Mouse (Mus musculus) telencephalon, adult 2 months (tissue): ENCODE measurements at regions not wholly inside any gene's neighbourhood (a gene's known extent, or its start where the extent isn't known, plus 50 kb on each side); places are given as distances from the start of the nearest gene placed in this dataset.
A peak's percentile ranks its signal among the peaks of the same experiment; 100 is the strongest.

Experiments used
- DNase-seq: peaks from one replicate; pipeline ENCODE4 v3.0.0-alpha.2; 2011; ENCODE audit warnings: low read depth, low spot score

- DNase-seq = no peak
These were observed 53.2 kb downstream of the Gas1 start for GRCm38 (mm10) chr13:60123964-60124363.

GRCm38 (mm10) chr13:60123174-60123587 lies 54.0 kb downstream of the Gas1 start:
- DNase-seq = no peak

- no peak for DNase-seq
These were observed 54.6 kb downstream of the Gas1 start for GRCm38 (mm10) chr13:60122341-60123173.

- no peak for DNase-seq
These were observed 65.7 kb downstream of the Gas1 start for GRCm38 (mm10) chr13:60111465-60111864.

GRCm38 (mm10) chr13:60110079-60110846 lies 66.9 kb downstream of the Gas1 start:
- no peak for DNase-seq

- no peak for DNase-seq
These were observed 71.9 kb downstream of the Gas1 start for GRCm38 (mm10) chr13:60105286-60105685.

- no peak for DNase-seq
These were observed 75.5 kb downstream of the Gas1 start for GRCm38 (mm10) chr13:60101651-60102050.

- DNase-seq = no peak
These were observed 76.7 kb downstream of the Gas1 start for GRCm38 (mm10) chr13:60100130-60101112.

- no peak for DNase-seq
These were observed 77.6 kb downstream of the Gas1 start for GRCm38 (mm10) chr13:60099469-60100129.

- DNase-seq = no peak
These were observed 78.8 kb downstream of the Gas1 start for GRCm38 (mm10) chr13:60098394-60098793.

- DNase-seq = no peak
These were observed 79.4 kb downstream of the Gas1 start for GRCm38 (mm10) chr13:60097776-60098175.

GRCm38 (mm10) chr13:60086657-60087056 lies 90.5 kb downstream of the Gas1 start:
- DNase-seq = no peak

- peak; percentile 12 for DNase-seq
These were observed 92.2 kb downstream of the Gas1 start for GRCm38 (mm10) chr13:60084975-60085374.

- DNase-seq = no peak
These were observed 92.9 kb downstream of the Gas1 start for GRCm38 (mm10) chr13:60084290-60084689.

GRCm38 (mm10) chr13:60080113-60080512 lies 97.1 kb downstream of the Gas1 start:
- no peak for DNase-seq

- DNase-seq = no peak
These were observed 98.7 kb downstream of the Gas1 start for GRCm38 (mm10) chr13:60078331-60079050.

GRCm38 (mm10) chr13:60076147-60076800 lies 100.9 kb downstream of the Gas1 start:
- no peak for DNase-seq

- no peak for DNase-seq
These were observed 105.6 kb downstream of the Gas1 start for GRCm38 (mm10) chr13:60071595-60071994.

GRCm38 (mm10) chr13:60069196-60069595 lies 108.0 kb downstream of the Gas1 start:
- no peak for DNase-seq

- no peak for DNase-seq
These were observed 109.8 kb downstream of the Gas1 start for GRCm38 (mm10) chr13:60067325-60067724.
